Mouse (Mus musculus) cerebellum, postnatal 14 days (tissue): ENCODE data around the gene Prdm1.

Source experiments
- DNase-seq, 2 experiments: peaks; one replicate each; pipeline ENCODE4 v3.0.0; 2021; ENCODE audit warnings: mixed read lengths in 2 of 2

Gene Prdm1

GRCm38 (mm10) chr10:44456757-44457595, 71.3 kb downstream of the Prdm1 start:
- peak; percentile 28 to 34 for DNase-seq

- DNase-seq = no peak
These were observed 73.5 kb downstream of the Prdm1 start for GRCm38 (mm10) chr10:44454753-44455152.

DNA sequence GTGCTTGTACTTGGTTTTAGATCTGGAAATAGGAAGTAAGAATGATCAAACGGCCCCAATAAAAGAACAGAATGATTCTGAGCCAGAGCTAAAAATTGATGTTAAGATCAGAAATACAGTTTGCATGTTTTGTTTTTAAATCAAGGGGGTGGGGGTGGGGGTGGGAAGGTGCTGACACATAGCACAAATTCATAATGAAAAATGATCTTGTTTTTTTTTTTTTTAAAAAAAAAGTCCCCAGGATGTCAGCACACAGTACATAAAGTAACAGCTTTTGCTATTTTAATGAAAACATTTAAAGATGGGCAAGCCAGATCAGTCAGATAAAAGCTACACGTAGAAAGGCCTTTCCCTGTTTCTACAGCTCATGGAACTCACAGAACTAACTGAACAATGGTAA, 74.2 kb downstream of the Prdm1 start:
- DNase-seq = no peak

- no peak for DNase-seq
These were observed 77.5 kb downstream of the Prdm1 start for GRCm38 (mm10) chr10:44450835-44451234.

- no peak for DNase-seq
These were observed 78.2 kb downstream of the Prdm1 start for GRCm38 (mm10) chr10:44450108-44450507.

GRCm38 (mm10) chr10:44449666-44450065, 78.6 kb downstream of the Prdm1 start:
- no peak for DNase-seq

- DNase-seq = no peak
These were observed 80.1 kb downstream of the Prdm1 start for GRCm38 (mm10) chr10:44448165-44448564.

DNA sequence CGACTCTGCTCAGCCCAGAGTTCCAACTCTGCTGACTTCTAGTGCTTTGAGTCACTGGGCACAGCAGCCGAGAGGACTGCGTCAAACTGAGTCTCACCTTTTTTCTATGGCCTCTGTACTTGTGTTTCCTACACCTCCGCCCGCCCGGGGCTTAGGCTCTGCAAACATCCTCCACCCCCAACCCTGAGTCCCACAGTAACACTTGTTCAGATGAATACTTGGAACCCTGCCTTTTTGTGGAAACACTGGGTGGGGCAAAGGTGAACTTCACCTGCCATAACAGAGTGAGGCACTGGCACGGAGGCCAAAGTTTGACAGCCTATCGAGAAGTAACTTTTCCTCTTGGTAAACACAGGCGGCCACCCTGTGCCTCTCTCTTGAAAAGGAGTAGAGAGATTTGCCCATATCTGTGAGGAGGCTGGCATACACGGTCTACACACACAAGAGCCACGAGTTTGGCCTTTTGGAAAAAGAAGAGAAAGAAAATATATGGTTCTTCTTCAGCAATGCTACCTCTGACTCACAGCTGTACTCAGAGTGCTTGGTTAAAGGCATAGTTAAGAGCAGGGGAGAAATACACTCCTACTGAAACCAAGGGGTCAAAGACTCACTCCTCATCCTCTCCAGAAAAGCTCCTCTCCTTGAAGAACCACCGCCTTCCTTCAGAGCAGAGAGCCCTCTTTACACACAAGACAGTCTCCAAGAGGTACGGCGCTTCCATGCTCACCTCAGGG, 80.7 kb downstream of the Prdm1 start:
- DNase-seq = no peak

- DNase-seq = no peak
These were observed 81.3 kb downstream of the Prdm1 start for GRCm38 (mm10) chr10:44447001-44447400.

DNA sequence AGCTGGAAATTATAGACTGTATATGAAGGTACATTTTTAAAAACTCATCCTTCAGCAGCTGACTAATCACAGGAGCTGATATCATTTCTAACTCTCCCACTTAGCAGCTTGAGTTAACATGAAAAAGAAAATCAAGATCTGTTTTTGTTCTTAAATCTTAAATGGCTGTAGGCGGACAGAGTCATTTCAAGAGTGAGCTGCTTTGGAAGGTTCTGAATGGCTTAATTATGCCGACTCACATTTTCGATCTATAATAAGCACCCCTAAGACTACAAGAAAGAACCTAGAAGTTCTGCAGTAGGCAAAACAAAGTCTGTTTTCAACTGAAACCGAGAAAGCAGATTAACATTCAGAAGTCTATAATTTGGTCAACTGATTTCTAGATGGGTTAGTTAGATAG, 83.9 kb downstream of the Prdm1 start:
- no peak for DNase-seq

DNA sequence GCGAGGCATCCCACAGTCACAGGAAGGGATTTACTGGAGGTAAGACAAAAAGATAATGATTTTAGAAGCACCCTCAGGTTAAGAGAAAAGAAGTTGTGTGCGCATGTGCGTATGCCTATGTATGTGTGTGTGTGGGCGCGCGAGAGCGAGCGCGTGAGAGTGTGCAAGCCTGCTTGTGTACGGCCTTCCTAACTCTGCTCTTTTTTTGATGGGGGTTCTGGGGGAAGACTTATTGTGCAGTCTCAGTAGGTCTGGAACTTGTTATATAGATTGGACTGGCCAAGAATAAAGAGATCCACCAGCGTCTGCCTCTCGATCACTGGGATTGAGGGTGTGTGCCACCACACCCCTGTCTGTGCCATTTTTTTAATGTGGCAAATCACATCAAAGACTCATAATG, 84.6 kb downstream of the Prdm1 start:
- DNase-seq = no peak

DNA sequence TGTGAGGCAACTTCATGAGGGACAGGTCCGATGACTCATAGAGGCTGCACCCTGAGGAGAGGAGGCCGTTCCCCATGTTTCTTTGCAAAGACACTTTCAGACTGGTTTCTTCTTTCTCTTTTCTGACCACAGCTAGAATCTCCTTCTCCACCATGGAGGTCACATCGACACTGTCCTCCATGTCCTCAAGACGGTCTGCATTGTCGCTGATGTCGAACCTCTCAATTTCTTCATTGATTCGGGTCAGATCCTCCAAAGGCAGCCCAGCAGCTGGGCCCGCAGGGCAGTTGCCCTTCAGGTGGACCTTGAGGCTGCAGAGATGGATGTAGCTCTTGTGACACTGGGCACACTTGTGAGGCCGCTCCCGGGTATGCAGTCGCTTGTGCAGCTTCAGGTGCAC, 88.6 kb downstream of the Prdm1 start:
- DNase-seq = no peak

- DNase-seq = no peak
These were observed 90.7 kb downstream of the Prdm1 start for GRCm38 (mm10) chr10:44437614-44438013.

GRCm38 (mm10) chr10:44435956-44436355, 92.3 kb downstream of the Prdm1 start:
- no peak for DNase-seq

GRCm38 (mm10) chr10:44434702-44435181, 93.6 kb downstream of the Prdm1 start:
- no peak for DNase-seq

GRCm38 (mm10) chr10:44432235-44432634, 96.1 kb downstream of the Prdm1 start:
- no peak for DNase-seq

DNA sequence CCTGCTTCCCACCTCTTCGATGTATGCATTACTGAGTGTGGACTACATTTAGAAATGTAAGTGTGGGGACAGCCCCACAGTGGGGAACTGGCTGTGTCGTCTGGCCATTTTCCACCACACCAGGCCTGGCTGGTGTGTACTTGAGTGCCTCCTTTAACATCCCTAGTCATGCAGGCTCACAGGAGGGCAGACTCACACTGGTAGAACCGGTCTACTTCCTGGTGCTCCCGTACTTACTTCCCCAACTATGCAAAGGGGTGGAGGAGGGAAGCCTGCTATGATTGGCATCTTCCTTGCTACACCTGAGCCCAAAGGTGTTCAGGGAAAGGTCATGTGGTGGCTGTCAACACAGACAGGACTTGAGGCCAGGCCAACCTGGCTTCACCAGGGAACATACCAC, 96.6 kb downstream of the Prdm1 start:
- DNase-seq = no peak

- DNase-seq = no peak
These were observed 99.0 kb downstream of the Prdm1 start for GRCm38 (mm10) chr10:44429177-44429888.

- no peak for DNase-seq
These were observed 100.4 kb downstream of the Prdm1 start for GRCm38 (mm10) chr10:44427891-44428361.

GRCm38 (mm10) chr10:44427426-44427825, 100.9 kb downstream of the Prdm1 start:
- DNase-seq = no peak

DNA sequence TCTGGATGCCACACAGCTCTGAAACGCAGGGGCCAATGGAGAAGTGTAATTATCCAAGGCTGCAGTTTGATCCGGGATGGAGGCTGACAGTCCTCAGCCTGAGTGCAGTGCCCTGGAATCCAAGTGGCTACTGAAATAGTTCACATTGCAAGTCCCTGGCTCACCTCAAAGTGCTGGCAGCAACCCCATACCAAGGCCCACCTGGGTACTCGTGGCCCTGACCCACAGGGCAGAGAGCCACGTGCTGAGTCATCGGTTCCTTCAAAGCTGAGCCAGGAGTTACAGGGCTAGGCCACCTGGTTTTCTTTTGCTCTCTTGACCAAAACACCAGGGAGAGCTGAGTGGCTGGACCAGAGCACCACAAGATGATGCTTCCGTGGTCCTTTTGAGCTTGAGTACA, 103.3 kb downstream of the Prdm1 start:
- peak; percentile 65 to 74 for DNase-seq

DNA sequence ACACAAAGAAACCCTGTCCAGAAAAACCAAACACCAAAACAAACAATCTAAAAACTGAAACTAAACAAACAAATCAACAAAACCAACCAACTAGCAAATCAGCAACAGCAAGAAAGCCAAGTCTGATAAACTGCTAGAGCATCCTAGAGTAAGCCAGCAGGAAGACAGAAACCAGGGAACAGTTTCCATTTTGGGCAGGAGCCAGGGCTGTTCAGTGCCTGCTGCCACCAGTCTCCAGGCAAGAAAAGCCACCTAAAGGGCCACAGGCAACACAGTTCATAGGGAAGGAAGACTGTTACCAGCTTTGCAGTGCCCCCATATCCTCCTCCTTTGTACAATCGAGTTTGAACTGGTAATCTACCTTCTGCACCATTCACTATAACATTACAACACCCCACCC, 106.4 kb downstream of the Prdm1 start:
- peak; percentile 52 to 57 for DNase-seq

DNA sequence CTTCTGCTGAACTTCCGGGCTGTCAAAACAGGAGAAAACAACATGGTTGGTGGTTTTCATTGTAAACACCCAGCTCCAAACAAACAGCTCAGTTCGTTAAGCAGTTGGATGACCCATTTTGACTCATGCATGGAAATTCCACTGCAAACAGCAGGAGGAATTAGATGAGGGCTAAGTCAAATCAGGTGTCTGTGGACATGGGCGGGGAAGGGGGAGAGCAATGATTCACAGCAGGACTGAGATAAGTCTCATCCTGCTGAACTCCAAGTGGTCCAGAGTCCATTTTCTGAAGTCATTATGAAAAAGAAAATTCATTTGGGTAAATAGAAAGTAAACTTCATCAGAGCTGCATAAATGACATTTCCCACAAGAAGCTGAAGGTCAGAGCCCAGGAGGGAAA, 108.1 kb downstream of the Prdm1 start:
- no peak for DNase-seq
